Mouse (Mus musculus) intestine, postnatal 0 days (tissue): Measurements from ENCODE around the gene Hvcn1. TPM values are rescaled to one million over a fixed set of nuclear protein-coding genes. Genes with fewer than 3 reads are reported as not detected.

ENCODE experiments used
- ATAC-seq: fragments of 200-750 bp; cut with Nextera tagmentation; 2 replicates; pipeline ENCODE4 v1.8.0; 2017; ENCODE audit warnings: mild to moderate bottlenecking, moderate TSS enrichment, moderate library complexity
- H3K27ac ChIP-seq: fragments of 300-500 bp; sonication (generic); 2 replicates; pipeline ENCODE4 v1.5.1; 2014; ENCODE audit warnings: mild to moderate bottlenecking, low read depth, low read length, moderate library complexity
- H3K27me3 ChIP-seq: fragments of 300-500 bp; sonication (generic); replicated peaks from 2 replicates; pipeline ENCODE4 v1.6.1; 2014; ENCODE audit warnings: low read length, mixed read lengths; ENCODE audit not compliant: control insufficient read depth, insufficient read depth
- H3K36me3 ChIP-seq: fragments of 300-500 bp; sonication (generic); 2 replicates; pipeline ENCODE4 v1.6.1; 2014; ENCODE audit warnings: mild to moderate bottlenecking, moderate library complexity; ENCODE audit not compliant: control insufficient read depth, insufficient read depth
- H3K4me1 ChIP-seq: fragments of 300-500 bp; sonication (generic); replicated peaks from 2 replicates; pipeline ENCODE4 v1.6.1; 2014; ENCODE audit warnings: antibody characterized with exemption, low read length, mixed read lengths; ENCODE audit not compliant: control insufficient read depth, insufficient read depth
- H3K4me2 ChIP-seq: fragments of 300-500 bp; sonication (generic); replicated peaks from 2 replicates; pipeline ENCODE4 v1.6.1; 2014; ENCODE audit warnings: low read depth, mild to moderate bottlenecking, moderate library complexity
- H3K4me3 ChIP-seq: fragments of 300-500 bp; sonication (generic); 2 replicates; pipeline ENCODE4 v1.5.1; 2014; ENCODE audit warnings: low read depth, low read length
- H3K9ac ChIP-seq: fragments of 300-500 bp; sonication (generic); 2 replicates; pipeline ENCODE4 v1.6.1; 2014; ENCODE audit warnings: mild to moderate bottlenecking, low read depth, low read length
- H3K9me3 ChIP-seq: fragments of 300-500 bp; sonication (generic); 2 replicates; pipeline ENCODE4 v1.6.1; 2016; ENCODE audit warnings: mixed run types; ENCODE audit not compliant: control insufficient read depth
- CTCF ChIP-seq: sonication (generic); IDR thresholded peaks from 2 replicates; pipeline ENCODE4 v1.5.1; 2016; ENCODE audit warnings: low read depth, mild to moderate bottlenecking, control low read depth, antibody characterized with exemption, moderate library complexity
- WGBS: fragments of 180-500 bp; shearing (Covaris S2); extraction: QIAGEN DNeasy Blood & Tissue Kit; methylation state at CpG from one replicate; pipeline ENCODE4 v1.1.7; 2014; 5-methylcytosine and 5-hydroxymethylcytosine counted together
- polyA plus RNA-seq: library from polyadenylated mRNA; unstranded; fragments of >200 nt; fragmentation: Nextera tagmentation; extraction: Ambion mirVana; gene quantifications from 2 replicates; pipeline ENCODE4 v1.2.1, GENCODE M21; 2015

Gene Hvcn1
- polyA plus RNA-seq, 1 experiment from 2014 or later = 3.6 TPM

DNA sequence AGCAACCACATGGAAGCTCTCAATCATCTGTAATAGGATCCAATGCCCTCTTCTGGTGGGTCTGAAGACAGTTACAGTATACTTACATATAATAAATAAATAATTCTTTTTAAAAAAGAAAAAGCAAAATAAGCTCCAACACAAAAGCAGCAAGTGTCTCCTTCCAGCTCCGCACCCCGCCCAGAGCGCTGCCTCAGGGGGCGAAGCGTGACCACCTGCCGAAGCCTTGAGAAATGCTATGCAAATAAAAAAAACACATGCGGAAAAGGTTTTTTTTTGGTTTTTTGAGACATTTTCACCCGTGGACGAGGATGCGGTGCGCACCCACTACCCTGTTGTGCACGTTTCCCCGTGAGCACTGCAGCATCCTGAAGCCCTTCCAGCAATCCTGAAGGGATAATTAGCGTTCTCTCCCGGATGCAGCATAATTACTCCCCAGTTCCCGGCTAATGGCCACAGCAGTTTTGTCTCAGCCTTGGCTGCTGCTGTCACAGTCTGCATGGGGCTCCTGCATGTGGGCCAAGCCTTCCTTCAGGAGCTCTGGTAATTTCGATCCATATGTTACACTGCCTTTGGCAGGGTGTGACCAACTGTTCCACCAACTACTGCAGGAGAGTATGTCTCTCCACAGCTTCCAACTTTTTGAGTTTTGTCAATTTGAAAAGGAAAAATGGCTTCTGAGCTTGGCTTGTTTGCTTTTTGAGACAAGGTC lies 45.4 kb downstream of the Hvcn1 start:
- no peak overlapping the region for H3K4me3 ChIP-seq
- H3K9ac ChIP-seq = no peak overlapping the region
- H3K27me3 ChIP-seq = no peaks in the 10 kb centered on the region
- no peak for ATAC-seq
- no peak for TF ChIP-seq CTCF
- no peaks in the 10 kb centered on the region for H3K4me1 ChIP-seq
- H3K27ac ChIP-seq = no peak overlapping the region
- no peak overlapping the region for H3K4me2 ChIP-seq
- 90% methylated on average over 17 of the region's 17 CpGs for WGBS
- H3K9me3 ChIP-seq = no peaks in the 10 kb centered on the region
- H3K36me3 ChIP-seq = peaks cover 51% of the 10 kb centered on the region

DNA sequence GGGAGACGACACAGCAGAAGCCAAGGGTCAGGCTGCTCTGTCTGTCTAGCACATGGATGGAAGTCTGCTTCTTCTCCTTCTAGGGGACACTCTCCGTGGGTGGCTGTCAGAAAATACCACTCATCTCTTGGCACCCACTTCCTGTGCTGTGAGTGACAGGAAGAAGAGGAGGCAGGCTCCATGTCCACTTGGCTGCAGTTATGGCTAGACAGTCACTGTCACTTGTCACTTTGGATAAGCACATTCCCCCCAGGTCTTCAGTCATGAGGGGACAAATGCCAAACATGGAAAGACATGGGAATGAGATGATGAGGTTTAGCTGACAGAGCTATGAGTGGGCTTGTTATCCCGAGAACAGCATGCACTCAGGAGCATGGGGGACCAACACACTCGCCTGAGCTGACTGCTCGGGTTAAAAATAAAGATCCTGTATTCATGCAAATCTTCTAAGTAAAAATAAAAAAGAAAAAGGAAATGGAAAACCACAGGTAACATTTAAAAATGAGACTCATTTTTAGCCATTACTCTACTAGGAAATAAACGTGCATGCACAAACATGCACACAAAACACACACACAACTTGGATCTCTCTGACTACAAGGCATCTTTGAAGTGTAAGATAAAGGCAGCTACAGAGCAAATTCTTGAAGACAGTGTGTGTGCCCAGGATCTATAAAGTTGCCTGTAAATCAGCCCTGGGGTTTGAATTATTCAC lies 51.6 kb downstream of the Hvcn1 start:
- Histone ChIP-seq H3K9me3 (no peaks in the 10 kb centered on the region), H3K27ac (no peak overlapping the region), H3K27me3 (no peaks in the 10 kb centered on the region), H3K9ac (no peak overlapping the region), H3K4me2 (no peak overlapping the region), H3K4me1 (no peaks in the 10 kb centered on the region), H3K4me3 (no peak overlapping the region), H3K36me3 (peaks cover 48% of the 10 kb centered on the region)
- TF ChIP-seq CTCF = no peak
- WGBS = 78% methylated on average over 6 of the region's 6 CpGs
- ATAC-seq = no peak

DNA sequence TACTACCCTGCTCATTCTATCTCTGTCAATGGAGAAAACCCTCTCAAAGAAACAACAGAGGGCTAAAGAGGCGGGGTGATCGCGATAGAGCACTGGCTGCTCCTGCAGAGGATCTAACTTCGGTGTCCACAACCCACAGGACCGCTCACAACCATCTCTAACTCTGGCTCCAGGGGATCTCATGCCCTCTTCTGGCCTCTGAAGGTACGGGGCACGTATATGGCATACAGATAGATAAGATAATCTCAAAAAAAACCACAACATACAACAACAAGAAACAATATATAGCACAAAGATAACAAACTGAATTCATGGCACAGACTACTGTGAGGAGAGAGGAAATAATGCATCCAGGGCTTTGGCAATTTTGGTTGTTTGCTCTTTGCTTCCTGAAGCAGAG lies 55.5 kb downstream of the Hvcn1 start:
- Histone ChIP-seq H3K4me1 (0 out of 2 replicates have a peak, but pooled peaks cover 3% of the 10 kb centered on the region), H3K9me3 (no peaks in the 10 kb centered on the region), H3K4me2 (no peak overlapping the region), H3K27me3 (no peaks in the 10 kb centered on the region), H3K36me3 (peaks cover 17% of the 10 kb centered on the region), H3K4me3 (no peak overlapping the region), H3K9ac (no peak overlapping the region), H3K27ac (no peak overlapping the region)
- no peak for ATAC-seq
- 70% methylated on average over 7 of the region's 7 CpGs for WGBS
- peak; percentile 42 for TF ChIP-seq CTCF

DNA sequence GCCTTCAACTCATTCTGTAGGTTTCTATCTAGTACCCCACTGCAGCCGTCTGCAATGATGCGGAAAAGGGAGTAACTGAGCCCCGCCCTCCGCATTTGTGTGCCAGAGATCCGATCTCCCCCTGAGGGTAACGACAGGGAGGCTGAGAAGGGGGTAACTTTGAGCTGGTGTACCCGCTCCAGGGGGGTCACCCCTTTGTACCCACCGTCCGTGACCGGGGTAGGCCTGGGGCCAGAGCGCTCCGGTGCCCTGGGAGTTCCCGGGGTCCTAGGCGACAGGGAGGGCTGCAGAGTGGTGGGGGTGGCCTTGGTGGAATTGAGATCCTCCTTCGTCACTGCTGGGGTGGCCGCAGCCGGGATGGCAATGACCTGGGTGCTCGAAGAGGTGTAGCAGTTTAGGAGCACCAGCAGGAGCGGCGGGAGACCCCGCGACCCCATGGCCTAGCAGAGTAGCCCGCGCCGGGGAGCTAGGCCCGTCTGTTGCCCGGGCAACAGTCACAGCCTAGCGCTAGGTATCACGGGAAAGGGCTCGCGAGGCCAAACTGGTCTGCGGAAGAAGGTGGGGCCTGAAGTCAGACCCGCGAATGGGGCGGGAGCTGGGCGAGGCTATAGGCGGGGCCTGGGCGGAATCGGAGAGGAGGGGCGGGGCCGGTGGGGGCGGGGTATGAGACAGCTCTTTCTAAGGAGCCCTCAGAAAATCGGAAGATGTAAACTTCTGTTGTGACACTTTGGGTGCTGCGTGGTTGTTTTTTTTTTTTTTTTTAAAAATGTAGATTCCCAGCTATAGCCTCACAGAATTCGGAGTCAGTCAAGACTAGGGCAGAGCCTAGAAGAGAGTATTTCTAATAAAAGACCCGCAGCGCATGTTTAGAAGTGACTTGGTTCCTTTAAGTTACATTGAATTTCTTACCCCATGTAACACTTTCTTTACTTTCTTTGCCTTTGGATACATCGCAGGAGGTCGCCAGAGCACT lies 57.6 kb downstream of the Hvcn1 start, which contains the start of gene Tctn1:
Gene Tctn1, minus strand, starts transcription at position 528 of the 973 bp plus-strand sequence.
- Histone ChIP-seq H3K4me3 (peak within 1 kb of the TSS; percentile 67), H3K9ac (peak within 1 kb of the TSS; percentile 61), H3K36me3 (peaks cover 3% of the 10 kb centered on the region; the same call in 1 of the 2 replicates), H3K9me3 (no peaks in the 10 kb centered on the region), H3K4me2 (peak within 1 kb of the TSS; percentile 76), H3K27ac (no peak within 1 kb of the TSS), H3K27me3 (no peaks in the 10 kb centered on the region), H3K4me1 (0 out of 2 replicates have a peak, but pooled peaks cover 3% of the 10 kb centered on the region)
- peak; percentile 92 for ATAC-seq
- TF ChIP-seq CTCF = no peak
- 2% methylated on average over 49 of the region's 49 CpGs for WGBS

DNA sequence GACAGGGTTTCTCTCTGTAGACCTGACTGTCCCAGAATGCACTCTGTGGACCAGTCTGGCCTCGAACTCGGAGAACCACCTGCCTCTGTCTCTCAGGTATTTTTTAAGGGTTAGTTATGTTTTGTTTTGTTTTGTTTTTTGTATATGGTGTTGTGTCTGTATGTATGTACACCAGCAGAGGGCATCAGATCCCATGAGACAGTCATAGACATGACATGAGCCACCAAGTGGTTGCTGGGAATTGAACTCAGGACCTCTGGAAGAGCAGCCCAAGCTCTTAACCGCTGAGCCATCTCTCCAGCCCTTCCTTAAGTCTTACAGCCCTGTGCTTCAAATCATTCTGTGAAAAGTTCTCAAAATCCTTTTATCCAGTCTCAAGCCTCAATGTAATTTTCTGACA lies 58.6 kb downstream of the Hvcn1 start:
- Histone ChIP-seq H3K9ac (no peak overlapping the region), H3K27ac (no peak overlapping the region), H3K27me3 (no peaks in the 10 kb centered on the region), H3K36me3 (peaks cover 3% of the 10 kb centered on the region; the same call in 1 of the 2 replicates), H3K9me3 (no peaks in the 10 kb centered on the region), H3K4me3 (no peak overlapping the region), H3K4me2 (0 out of 2 replicates have a peak overlapping the region, but pooled peaks have one; percentile 76), H3K4me1 (0 out of 2 replicates have a peak, but pooled peaks cover 3% of the 10 kb centered on the region)
- peak; percentile 65 for TF ChIP-seq CTCF
- no peak for ATAC-seq
- 66% methylated on average over 3 of the region's 3 CpGs for WGBS
